Mouse (Mus musculus): ENCODE results near the gene Mrps34.

- TF ChIP-seq GATA1 (IDR thresholded peaks at IDR 0.05; ENCODE audit: borderline replicate concordance, low read length) (no peak), CTCF (IDR thresholded peaks at IDR 0.05; ENCODE audit: low read depth, low read length) (no peak), TAL1 (conservative IDR thresholded peaks at IDR 0.05; ENCODE audit: low read depth, low read length) (no peak), GATA2 (IDR thresholded peaks at IDR 0.05; ENCODE audit: borderline replicate concordance, low read depth, low read length) (no peak)
Observed at GRCm38 (mm10) chr17:24874405-24874745, 20.5 kb upstream of the Mrps34 start.
